Mouse (Mus musculus) cerebellum, postnatal 4 days (tissue): ENCODE data around the gene Syngr1.
A peak's percentile ranks its signal among the peaks of the same experiment; 100 is the strongest.

ENCODE experiments used
- DNase-seq, 2 experiments: peaks; one replicate each; pipeline ENCODE4 v3.0.0; 2022; ENCODE audit warnings: low spot score in 2 of 2, mixed read lengths in 1 of 2

The Syngr1 gene

DNA sequence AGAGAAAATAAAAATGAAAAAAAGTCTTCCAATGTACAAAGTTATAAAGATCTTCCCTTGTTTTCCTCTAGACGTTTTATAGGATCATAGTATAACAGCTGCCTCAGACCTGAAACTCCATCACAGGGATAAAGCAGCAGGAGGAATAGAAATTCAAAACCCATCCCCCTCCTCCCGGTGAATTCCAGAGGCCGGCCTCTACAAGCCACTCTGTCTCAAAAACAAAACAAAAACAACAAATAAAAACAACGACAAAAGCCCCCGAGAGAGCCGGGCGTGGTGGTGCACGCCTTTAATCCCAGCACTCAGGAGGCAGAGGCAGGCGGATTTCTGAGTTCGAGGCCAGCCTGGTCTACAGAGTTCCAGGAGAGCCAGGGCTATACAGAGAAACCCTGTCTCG lies 979 bp upstream of the Syngr1 start:
- DNase-seq = no peak

DNA sequence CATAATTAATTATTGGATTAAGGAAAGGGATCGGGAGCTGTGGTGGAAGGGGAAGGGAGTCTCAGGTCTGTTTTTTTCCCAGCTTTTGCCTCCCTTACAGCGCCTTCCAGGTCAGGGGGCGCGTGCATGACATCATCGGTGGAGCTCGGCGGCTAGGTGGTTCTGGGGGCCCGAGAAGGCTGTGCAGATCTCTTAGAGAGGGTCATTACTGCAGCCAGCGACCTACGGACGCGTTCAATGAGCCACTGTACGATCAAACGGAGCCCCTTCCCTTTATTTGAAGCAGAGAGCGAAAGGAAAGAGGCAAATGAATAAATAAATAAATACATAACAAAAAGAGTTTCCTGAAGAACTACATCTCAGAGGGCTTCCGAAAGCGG lies 403 bp upstream of the Syngr1 start:
- no peak for DNase-seq

DNA sequence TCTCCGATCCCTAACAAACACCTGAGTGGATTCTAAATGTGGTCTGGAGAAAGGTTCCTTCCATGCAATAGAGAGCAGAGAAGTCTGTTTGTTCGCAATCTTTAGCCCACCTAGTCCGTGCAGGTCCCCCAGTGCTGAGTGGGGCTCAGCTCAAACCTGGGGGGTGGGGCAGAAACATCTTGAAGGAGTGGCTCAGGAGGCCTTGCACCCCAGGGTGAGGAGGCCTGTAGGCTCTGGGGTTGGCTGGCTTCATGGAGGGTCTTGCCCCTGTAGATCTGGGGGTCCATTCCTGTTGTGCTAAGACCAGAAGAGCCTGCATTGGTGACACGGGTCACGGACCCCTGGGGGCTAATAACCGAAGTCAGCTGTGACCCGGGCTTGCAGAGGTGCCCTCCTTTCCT lies 907 bp downstream of the Syngr1 start:
- DNase-seq = no peak

DNA sequence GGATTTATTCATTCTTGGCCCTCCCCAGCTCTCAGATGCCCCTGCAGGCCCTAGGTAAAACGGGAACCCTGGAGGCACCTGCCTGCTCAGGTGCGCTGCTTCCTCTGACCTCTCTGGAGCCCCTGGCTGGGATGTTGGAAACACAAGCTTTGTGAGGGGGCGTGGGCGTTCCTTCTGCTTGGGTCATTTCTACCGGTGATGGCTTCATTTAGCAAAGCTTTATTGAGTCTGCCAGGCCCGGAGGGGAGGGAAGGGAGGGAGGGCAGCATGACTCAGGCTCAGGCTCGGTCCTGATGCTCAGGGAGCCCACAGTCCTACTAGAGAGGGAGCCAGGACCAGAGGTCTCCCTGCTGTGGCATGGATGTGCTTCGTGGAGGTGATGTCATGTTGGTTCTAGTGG lies 1.5 kb downstream of the Syngr1 start:
- DNase-seq = no peak

DNA sequence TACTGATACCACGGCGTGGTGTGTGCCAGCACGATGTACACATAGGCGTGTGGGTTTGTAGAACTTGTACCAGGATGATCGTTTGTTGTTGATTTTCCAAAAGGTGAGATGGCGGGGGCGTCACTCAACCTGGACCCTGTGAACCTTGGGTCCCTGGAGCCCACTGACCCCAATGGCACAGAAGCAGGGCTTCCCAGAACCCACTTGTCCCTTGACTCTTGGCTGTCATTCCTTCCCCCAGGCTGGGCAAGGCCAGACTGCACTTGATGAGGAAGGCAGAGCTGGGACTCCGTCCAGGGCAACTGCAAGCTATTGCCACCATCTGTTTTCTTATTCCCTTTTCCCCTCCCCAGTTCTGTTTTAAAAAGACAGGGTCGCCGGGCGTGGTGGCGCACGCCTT lies 3.1 kb downstream of the Syngr1 start:
- peak in 1 of 2 experiments; percentile 41 for DNase-seq

DNA sequence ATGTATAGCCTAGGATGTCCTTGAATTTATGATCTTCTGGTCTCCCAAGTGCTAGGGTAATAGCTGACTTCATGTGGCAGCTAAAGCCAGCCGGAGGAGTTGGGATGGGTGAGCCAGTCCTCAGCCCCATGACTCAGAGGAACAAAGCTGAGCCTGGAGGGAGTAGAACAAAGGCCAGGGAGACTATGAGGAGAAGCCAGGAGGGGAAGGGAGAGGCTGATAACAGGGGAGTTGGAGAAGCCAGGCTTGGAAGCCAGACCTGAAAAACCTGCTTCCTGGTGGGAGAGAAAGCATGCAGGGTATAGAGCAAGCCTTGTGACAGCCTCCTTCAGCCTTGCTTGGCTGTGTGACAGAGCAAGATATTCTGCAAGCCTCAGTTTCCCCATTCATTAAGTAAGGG lies 4.5 kb downstream of the Syngr1 start:
- no peak for DNase-seq

DNA sequence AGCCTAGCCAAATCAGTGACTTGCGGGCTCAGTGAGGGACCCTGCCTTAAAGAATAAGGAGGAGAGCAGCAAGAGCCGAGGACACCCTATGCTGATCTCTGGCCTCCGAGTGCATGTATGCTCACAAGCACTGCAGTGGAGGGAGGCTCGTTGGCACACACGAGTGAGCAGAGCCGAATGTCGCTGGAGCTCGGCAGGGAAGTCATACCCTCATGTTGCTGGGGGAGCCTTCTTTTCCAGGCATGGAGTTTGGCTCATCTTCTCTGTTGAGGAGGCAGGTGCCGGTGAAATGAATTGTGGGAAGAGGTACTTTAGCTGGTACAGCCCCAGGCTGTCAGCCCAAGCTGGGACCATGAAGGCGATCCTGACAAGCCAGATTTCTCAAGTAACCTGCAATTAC lies 5.3 kb downstream of the Syngr1 start:
- no peak for DNase-seq

DNA sequence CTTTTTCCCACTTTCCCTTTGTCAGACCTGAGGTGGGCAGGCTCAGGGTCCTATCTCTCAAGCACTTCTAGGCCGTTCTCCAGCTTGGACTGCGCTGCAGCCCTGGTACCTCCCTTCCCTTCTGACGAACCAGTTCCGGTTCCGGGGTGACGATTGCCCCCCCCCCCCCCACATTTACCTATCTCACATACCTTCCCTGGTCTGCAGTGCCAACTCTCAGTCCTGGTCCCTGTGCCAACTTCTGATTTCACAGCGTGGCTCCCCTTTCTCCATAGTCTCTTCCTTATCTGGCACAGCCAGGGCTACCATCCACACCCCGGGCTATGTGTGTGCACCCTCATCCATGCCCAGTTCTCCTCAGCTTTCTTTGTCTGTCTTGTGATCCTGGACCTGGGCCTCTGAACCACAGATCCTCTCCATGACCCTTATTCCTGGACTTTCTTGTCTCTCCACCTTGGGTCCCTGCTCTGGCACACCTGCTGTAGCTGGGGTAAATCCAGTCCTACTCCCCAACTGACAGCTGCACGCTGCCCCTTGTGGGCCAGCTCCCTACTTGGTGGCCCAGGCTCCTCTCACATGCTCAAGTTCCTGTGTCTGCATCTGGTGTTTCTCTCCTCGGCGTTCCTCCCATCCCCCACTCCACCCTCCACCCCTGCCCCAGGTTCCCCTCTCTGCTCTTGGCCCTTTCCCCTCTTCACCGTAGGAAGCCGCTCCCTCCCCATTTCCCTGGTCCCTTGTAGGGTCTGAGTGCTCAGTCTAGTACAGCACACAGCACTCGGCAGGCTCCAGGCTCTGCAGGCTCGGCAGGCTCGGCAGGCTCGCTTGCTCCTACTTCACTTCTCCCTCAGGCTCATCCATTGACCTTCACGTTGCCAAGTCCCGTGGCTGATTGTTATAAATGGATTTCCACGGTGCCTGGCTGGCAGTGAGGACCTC lies 6.1 kb downstream of the Syngr1 start:
- DNase-seq = no peak

DNA sequence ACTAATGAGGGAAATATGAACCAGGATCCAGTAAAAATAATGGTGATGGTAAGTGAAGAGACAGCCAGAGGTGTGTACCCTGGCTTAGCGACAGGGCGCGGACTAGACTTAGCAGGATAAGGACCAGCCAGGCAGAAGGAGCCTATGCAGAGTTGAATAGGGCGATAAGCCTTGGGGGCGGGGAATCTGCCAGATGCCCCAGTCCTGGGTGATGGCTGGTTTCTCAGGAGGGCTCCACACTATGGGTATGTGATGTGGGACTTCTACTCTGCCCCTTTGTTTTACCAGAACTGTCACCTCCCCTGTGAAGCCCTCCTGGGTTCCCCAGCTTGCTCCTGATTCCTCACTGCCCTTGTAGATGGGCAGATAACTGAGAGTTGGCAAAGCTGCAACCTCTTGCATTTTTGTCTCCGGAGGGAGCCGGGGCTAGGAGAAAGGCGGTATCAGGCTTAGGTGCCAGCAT lies 6.9 kb downstream of the Syngr1 start:
- no peak for DNase-seq

DNA sequence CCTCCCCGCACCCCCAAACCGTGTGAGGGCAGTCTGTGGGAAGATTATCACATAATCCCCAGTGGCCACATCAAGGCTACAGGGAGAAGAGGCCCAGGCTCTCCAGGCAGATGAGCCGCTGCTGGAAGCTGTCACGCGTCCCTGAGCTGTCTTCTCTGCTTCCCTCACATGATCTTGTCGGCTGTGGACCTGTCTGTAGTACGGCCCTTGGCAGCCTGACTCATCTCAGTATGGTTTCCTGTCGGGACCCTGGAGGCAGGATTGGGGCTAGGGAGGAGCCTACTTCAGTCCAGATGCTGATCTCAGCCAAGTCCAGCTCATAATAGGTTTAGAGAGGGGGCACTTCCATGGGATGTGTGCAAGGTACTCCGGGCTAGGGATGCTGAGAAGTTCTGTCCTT lies 7.7 kb downstream of the Syngr1 start:
- no peak for DNase-seq

DNA sequence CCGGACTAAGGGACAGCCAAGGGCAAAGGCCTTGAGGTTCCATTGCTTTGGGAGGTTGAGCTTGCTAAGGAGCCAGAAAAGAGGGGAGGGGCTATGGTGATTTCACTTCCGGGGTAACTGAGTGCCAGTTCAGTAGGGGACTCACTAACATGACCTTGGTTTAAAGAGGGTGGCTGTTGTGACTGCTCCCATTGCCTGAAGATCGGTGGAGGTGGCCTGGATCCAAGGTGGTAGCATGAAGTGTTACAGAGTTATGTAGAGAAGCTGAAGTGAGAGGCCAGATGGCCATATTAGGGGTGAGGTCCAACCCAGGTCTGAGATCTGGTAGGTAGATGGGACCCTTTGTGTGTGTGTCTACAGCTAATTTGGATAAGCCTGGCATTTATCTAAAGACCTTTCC lies 8.3 kb downstream of the Syngr1 start:
- no peak for DNase-seq

DNA sequence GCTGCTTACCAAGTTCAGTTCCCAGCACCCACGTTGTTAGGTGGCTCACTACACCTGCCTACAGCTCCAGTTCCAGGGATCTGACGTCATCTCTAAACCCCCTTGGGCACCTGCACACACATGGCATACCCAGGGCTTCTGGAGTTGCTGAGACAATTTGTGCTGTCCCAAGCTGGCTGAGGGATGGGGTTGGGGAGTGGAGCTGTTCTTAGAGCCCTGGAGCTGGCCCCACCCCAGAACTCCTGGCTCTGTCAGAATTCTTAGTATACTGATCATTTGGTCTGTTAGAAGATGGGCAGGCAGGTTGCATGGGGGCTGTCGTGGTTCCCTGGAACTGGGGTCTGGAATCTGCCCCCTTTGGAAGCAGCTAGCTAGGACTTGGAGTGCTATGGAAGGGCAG lies 9.1 kb downstream of the Syngr1 start:
- no peak for DNase-seq

DNA sequence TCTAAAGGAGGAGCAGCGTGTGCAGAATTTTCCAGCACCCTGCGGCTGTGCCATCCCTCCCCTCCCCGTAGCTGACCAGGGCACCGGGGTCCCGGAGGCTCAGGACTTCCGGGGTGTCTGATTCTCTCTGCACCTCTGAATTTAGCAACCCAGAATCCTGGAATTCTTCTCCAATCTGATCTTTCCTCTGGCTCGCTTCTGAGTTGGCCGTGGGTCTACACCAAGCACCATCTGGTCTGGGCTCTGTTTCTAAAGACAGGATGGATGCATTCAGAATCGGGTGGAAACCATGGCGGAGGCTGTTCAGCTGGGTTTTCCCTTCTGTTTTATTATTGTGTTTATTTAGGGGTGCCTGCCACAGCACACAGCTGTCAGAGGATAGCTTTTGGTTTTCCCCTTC lies 9.7 kb downstream of the Syngr1 start:
- no peak for DNase-seq

DNA sequence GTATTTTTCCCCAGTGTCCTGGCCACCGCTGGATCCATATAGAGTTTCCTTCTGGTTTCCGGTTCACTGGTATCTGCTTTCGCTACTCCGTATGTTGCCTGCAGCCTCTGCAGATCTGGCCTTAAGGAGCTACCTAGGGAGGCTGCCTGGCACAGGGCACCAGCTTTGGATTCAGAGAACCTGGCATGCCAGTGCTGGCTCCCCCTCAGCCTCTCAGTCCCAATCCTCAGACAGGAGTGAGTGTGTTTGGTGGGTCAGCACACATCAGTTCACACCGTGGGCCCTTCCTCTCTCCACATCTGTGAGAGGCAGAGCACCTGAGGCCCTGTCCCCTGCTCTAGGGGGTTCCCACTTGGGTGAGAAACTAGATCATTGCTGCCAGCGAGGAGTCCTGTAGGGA lies 10.4 kb downstream of the Syngr1 start:
- no peak for DNase-seq

DNA sequence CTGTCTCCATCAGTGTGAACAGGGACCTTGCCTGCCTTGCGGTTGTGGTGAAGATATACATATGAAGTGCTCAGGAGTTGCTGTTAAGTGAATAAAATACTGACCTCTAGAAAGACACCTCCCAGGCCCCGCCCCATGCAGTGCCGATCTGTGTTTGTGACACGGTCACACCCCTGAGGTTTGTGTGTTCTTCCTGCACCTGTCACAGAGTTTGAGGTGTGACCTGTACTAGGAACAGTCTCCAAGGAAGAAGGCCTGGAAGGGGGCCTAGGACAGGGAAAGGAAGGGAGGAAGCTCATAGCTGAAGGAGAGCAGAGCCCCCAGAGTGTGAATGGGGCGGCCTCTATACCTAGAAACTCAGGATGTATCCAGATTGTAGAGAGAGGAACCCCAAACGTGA lies 11.4 kb downstream of the Syngr1 start:
- DNase-seq = no peak

DNA sequence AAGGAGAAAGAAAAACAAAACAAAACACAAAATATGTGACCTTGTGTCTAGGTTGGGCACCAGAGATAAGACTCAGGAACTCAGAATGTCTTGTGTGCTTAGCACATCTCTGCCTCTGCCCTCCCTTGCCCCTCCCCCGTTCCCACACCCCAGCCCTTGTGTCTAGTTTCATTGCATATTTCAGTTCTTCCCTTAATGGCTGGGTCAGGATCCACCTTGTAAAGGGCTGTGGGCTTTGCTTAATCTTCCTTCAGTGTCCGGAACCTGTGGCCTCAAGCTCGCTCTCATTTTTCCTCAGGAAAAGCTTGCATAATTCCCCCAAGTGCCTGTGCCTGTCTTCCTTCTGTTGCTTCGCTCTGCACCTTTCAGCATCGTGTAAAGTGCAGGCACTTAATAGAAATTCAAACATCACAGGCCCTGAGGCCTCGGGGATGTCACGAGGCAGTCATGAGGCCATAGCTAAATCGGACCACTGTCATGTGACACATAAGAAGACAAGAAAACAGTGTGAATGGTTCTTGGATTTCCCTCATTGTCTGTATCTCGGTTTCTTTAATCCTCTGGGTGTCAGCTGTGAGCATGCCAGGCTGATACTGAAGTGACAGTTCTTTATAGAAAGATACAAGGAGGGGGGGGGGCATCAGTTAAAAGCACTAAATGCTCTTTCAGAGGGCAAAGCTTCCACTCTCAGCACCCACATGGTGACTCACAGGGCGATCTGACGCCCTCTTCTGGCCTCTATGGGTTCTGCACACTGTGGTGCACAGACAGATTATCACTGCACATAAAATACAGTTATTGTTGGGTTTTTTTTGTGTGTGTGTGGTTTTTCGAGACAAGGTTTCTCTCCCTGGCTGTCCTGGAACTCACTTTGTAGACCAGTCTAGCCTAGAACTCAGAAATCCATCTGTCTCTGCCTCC lies 14.6 kb downstream of the Syngr1 start:
- DNase-seq = no peak

DNA sequence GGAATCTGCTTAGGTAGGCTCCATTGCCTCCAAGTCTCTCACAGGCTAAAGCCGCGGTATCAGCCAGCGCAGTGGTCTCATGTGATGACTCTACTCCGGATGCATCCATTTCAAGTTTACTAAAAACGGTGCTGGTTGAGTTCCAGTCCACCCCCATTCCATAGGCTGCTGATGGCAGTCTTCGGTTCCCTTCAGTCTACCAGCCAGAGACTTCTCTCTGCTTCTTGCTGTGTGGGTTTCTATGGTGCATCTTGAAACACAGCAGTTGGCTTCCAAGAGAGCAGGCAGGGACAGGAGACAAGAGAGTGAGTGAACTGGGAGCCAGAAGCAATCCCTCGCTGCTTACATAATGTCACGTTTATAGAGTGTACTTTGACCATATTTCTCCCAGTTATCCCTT lies 16.0 kb downstream of the Syngr1 start:
- DNase-seq = no peak

DNA sequence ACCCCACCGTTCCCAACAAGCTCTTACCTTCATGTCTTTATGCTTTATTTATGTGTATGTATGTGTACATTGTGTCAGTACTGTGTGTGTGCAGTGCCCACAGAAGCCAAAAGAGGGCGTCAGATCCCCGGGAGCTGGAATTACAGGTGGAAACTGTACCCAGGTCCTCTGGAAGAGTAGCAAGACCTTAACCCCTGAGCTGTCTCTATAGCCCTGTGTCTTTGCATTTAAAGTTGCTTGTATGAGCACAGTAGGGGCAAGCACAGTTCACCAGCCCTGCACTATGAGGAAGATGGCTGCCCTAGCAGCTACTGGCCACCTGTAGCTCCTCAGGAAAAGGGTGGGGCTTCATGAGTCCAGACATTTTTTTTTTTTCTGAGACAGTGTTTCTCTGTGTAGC lies 16.4 kb downstream of the Syngr1 start:
- DNase-seq = no peak

DNA sequence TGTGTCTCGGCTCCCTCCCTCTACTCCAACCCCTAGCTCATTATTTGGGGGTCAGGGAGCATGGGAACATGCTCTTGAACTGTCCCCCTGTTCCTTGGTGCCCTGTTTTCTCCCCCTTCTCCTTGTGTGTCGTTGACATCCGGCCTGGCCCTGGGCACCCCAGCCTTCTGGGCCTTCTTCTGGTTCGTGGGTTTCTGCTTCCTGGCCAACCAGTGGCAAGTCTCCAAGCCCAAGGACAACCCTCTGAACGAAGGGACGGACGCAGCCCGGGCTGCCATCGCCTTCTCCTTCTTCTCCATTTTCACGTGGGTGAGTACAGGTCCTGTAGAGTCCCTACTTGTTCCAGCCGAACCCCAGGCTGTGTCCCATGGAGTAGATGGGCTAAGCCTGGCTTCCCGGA lies 20.3 kb downstream of the Syngr1 start:
- no peak for DNase-seq

DNA sequence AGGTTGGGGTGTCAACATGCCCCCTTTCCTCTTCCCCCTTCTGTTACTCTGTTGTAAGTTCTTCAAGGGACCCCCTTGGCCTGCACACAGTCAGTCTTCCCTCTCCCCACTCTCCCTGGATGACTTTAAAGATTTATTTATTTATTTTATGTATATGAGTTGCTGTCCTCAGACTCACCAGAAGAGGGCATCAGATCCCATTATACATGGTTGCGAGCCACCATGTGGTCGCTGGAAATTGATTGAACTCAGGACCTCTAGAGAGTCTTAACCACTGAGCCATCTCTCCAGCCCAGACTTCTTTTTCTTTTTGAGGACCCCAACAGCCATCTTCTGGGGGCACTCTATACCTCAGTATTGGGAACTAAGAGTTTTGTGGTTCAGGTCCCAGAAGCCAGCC lies 21.4 kb downstream of the Syngr1 start:
- no peak for DNase-seq

DNA sequence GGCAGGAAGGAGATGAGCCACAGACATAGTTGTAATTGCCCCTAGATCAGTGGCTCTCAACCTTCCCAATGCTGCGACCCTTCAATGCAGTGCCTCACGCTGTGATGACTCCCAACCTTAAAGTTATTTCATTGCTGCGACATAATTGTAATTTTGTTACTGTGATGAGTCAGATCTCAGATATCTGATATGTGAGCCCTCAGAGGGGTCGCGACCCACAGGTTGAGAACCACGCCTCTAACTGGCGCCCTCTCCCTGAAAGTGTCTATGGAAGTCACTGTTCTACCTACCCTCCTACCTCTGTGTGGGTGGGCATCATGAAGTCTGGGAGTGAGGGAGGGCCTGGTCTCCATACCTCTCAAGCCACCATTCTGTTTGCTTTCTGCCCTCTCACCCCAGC lies 23.3 kb downstream of the Syngr1 start:
- no peak for DNase-seq

DNA sequence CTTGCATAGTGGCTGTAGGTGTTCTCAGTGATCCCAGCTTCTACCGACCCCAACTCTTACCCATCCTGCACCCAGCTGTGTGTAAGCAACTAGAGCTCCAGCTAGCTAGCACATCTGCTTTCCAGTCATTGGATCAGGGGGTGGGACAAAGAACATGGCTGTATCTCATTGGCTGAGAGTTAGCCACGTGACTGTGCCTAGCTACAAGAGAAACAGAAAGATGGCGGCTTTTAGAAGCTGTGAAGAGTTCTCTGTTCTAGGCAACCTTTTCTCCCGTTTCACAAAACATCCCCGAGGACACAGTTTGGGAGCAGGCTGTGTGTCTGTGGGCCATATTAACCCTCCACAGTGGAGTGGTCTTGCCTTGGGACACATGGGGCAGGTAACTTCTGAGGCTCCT lies 24.1 kb downstream of the Syngr1 start:
- no peak for DNase-seq
